Mouse (Mus musculus): Measurements from ENCODE around the gene Rps2. TPM values are rescaled to one million over a fixed set of nuclear protein-coding genes. Genes with fewer than 3 reads are reported as not detected.
A peak's percentile ranks its signal among the peaks of the same experiment; 100 is the strongest.

Gene Rps2
- polyA plus RNA-seq, 1 experiment, result 2,207 TPM

GRCm38 (mm10) chr17:24692385-24692784 is 25.5 kb upstream of the Rps2 start:
- 81% methylated on average over 5 of the region's 5 CpGs for WGBS
- H3K27ac ChIP-seq (ENCODE audit: insufficient read depth, low read depth, low read length), result no peak overlapping the region
- no peak overlapping the region for H3K4me3 ChIP-seq (ENCODE audit: low read depth, low read length)
- H3K27me3 ChIP-seq (ENCODE audit: control insufficient read depth, insufficient read depth, low read length), result peaks cover 17% of the 10 kb centered on the region
- no peak for TF ChIP-seq CTCF (IDR thresholded peaks at IDR 0.05; ENCODE audit: extremely low read depth, insufficient read length, insufficient replicate concordance, low read depth, low read length)
- TF ChIP-seq POLR2A (IDR thresholded peaks at IDR 0.05; ENCODE audit: low read depth, low read length), result no peak
- H3K36me3 ChIP-seq (ENCODE audit: control insufficient read depth, insufficient read depth, low read length), result peaks cover 7% of the 10 kb centered on the region
- H3K4me1 ChIP-seq (ENCODE audit: control insufficient read depth, insufficient read depth, insufficient read length, low read length), result peaks cover 17% of the 10 kb centered on the region

GRCm38 (mm10) chr17:24695326-24696010 is 22.4 kb upstream of the Rps2 start:
- peak overlapping the region; percentile 74 for H3K4me3 ChIP-seq (ENCODE audit: low read depth, low read length)
- TF ChIP-seq CTCF (IDR thresholded peaks at IDR 0.05; ENCODE audit: extremely low read depth, insufficient read length, insufficient replicate concordance, low read depth, low read length) (no peak), POLR2A (IDR thresholded peaks at IDR 0.05; ENCODE audit: low read depth, low read length) (no peak)
- no peaks in the 10 kb centered on the region for H3K27me3 ChIP-seq (ENCODE audit: control insufficient read depth, insufficient read depth, low read length)
- peaks cover 7% of the 10 kb centered on the region for H3K36me3 ChIP-seq (ENCODE audit: control insufficient read depth, insufficient read depth, low read length)
- peak overlapping the region; percentile 48 for H3K27ac ChIP-seq (ENCODE audit: insufficient read depth, low read depth, low read length)
- H3K4me1 ChIP-seq (ENCODE audit: control insufficient read depth, insufficient read depth, insufficient read length, low read length), result peaks cover 20% of the 10 kb centered on the region; the same call in 1 of the 2 replicates
- WGBS, result 3% methylated on average over 50 of the region's 51 CpGs

GRCm38 (mm10) chr17:24696011-24696697 is 21.8 kb upstream of the Rps2 start, which contains the start of the genes Gfer and Noxo1:
Gene Gfer (minus strand): TSS chr17:24696156.
Gene Noxo1 (plus strand): TSS chr17:24696234.
- Histone ChIP-seq H3K36me3 (ENCODE audit: control insufficient read depth, insufficient read depth, low read length) (peaks cover 14% of the 10 kb centered on the region), H3K27me3 (ENCODE audit: control insufficient read depth, insufficient read depth, low read length) (no peaks in the 10 kb centered on the region), H3K4me1 (ENCODE audit: control insufficient read depth, insufficient read depth, insufficient read length, low read length) (peaks cover 23% of the 10 kb centered on the region), H3K4me3 (ENCODE audit: low read depth, low read length) (peak within 1 kb of the TSS; percentile 74), H3K27ac (ENCODE audit: insufficient read depth, low read depth, low read length) (peak within 1 kb of the TSS; percentile 99)
- WGBS, result 2% methylated on average over 73 of the region's 76 CpGs
- TF ChIP-seq CTCF (IDR thresholded peaks at IDR 0.05; ENCODE audit: extremely low read depth, insufficient read length, insufficient replicate concordance, low read depth, low read length) (no peak; the same call in 1 of the 2 replicates), POLR2A (IDR thresholded peaks at IDR 0.05; ENCODE audit: low read depth, low read length) (no peak; the same call in none of the 2 replicates)

- H3K27ac ChIP-seq (ENCODE audit: insufficient read depth, low read depth, low read length), result peak overlapping the region; percentile 99
- WGBS, result 11% methylated on average over 5 of the region's 5 CpGs
- peaks cover 23% of the 10 kb centered on the region for H3K4me1 ChIP-seq (ENCODE audit: control insufficient read depth, insufficient read depth, insufficient read length, low read length)
- TF ChIP-seq CTCF (IDR thresholded peaks at IDR 0.05; ENCODE audit: extremely low read depth, insufficient read length, insufficient replicate concordance, low read depth, low read length) (no peak), POLR2A (IDR thresholded peaks at IDR 0.05; ENCODE audit: low read depth, low read length) (no peak; the same call in 1 of the 2 replicates)
- no peaks in the 10 kb centered on the region for H3K27me3 ChIP-seq (ENCODE audit: control insufficient read depth, insufficient read depth, low read length)
- H3K36me3 ChIP-seq (ENCODE audit: control insufficient read depth, insufficient read depth, low read length), result peaks cover 21% of the 10 kb centered on the region
- H3K4me3 ChIP-seq (ENCODE audit: low read depth, low read length), result peak overlapping the region; percentile 66
Observed at GRCm38 (mm10) chr17:24697985-24698384, 19.9 kb upstream of the Rps2 start.

- 28% methylated on average over 9 of the region's 9 CpGs for WGBS
- Histone ChIP-seq H3K27me3 (ENCODE audit: control insufficient read depth, insufficient read depth, low read length) (no peaks in the 10 kb centered on the region), H3K36me3 (ENCODE audit: control insufficient read depth, insufficient read depth, low read length) (peaks cover 21% of the 10 kb centered on the region), H3K4me1 (ENCODE audit: control insufficient read depth, insufficient read depth, insufficient read length, low read length) (peaks cover 23% of the 10 kb centered on the region), H3K27ac (ENCODE audit: insufficient read depth, low read depth, low read length) (peak overlapping the region; percentile 99), H3K4me3 (ENCODE audit: low read depth, low read length) (peak overlapping the region; percentile 66)
- no peak for TF ChIP-seq POLR2A (IDR thresholded peaks at IDR 0.05; ENCODE audit: low read depth, low read length)
- TF ChIP-seq CTCF (IDR thresholded peaks at IDR 0.05; ENCODE audit: extremely low read depth, insufficient read length, insufficient replicate concordance, low read depth, low read length), result no peak
Observed at GRCm38 (mm10) chr17:24698715-24699114, 19.2 kb upstream of the Rps2 start.

- Histone ChIP-seq H3K36me3 (ENCODE audit: control insufficient read depth, insufficient read depth, low read length) (peaks cover 27% of the 10 kb centered on the region), H3K27ac (ENCODE audit: insufficient read depth, low read depth, low read length) (peak overlapping the region; percentile 99), H3K4me1 (ENCODE audit: control insufficient read depth, insufficient read depth, insufficient read length, low read length) (peaks cover 23% of the 10 kb centered on the region), H3K4me3 (ENCODE audit: low read depth, low read length) (peak overlapping the region; percentile 65), H3K27me3 (ENCODE audit: control insufficient read depth, insufficient read depth, low read length) (no peaks in the 10 kb centered on the region)
- WGBS, result 30% methylated on average over 2 of the region's 2 CpGs
- TF ChIP-seq POLR2A (IDR thresholded peaks at IDR 0.05; ENCODE audit: low read depth, low read length) (peak; percentile 76), CTCF (IDR thresholded peaks at IDR 0.05; ENCODE audit: extremely low read depth, insufficient read length, insufficient replicate concordance, low read depth, low read length) (no peak)
Observed at GRCm38 (mm10) chr17:24699473-24699872, 18.4 kb upstream of the Rps2 start.

- Histone ChIP-seq H3K27me3 (ENCODE audit: control insufficient read depth, insufficient read depth, low read length) (no peaks in the 10 kb centered on the region), H3K4me1 (ENCODE audit: control insufficient read depth, insufficient read depth, insufficient read length, low read length) (peaks cover 20% of the 10 kb centered on the region), H3K4me3 (ENCODE audit: low read depth, low read length) (peak overlapping the region; percentile 65; the same call in 1 of the 2 replicates), H3K36me3 (ENCODE audit: control insufficient read depth, insufficient read depth, low read length) (peaks cover 27% of the 10 kb centered on the region), H3K27ac (ENCODE audit: insufficient read depth, low read depth, low read length) (no peak overlapping the region)
- TF ChIP-seq CTCF (IDR thresholded peaks at IDR 0.05; ENCODE audit: extremely low read depth, insufficient read length, insufficient replicate concordance, low read depth, low read length), result no peak
- TF ChIP-seq POLR2A (IDR thresholded peaks at IDR 0.05; ENCODE audit: low read depth, low read length), result no peak
- 88% methylated on average over 9 of the region's 9 CpGs for WGBS
Observed at GRCm38 (mm10) chr17:24701251-24701650, 16.7 kb upstream of the Rps2 start.

Measured in small intestine, adult 2 months (tissue).